Mouse (Mus musculus) liver, adult 2 months (tissue): Measurements from ENCODE around the gene Nckap5l. TPM values are rescaled to one million over a fixed set of nuclear protein-coding genes. Genes with fewer than 3 reads are reported as not detected.
A peak's percentile ranks its signal among the peaks of the same experiment; 100 is the strongest.

ENCODE experiments used
- DNase-seq: peaks from one replicate; pipeline ENCODE4 v3.0.0-alpha.2; 2011; ENCODE audit warnings: low read depth, low spot score; ENCODE audit errors: extremely low read depth
- H3K27ac ChIP-seq: fragments of 200-500 bp; replicated peaks from 2 replicates; pipeline ENCODE4 v1.5.1; 2012; ENCODE audit warnings: low read depth, mild to moderate bottlenecking, control low read depth, inconsistent platforms, low read length; ENCODE audit not compliant: insufficient read depth
- H3K27me3 ChIP-seq: fragments of 200-500 bp; 2 replicates; pipeline ENCODE4 v1.6.1; 2012; ENCODE audit warnings: mild to moderate bottlenecking, moderate library complexity, low read length, inconsistent platforms; ENCODE audit not compliant: control insufficient read depth, insufficient read depth
- H3K36me3 ChIP-seq: fragments of 200-500 bp; 2 replicates; pipeline ENCODE4 v1.6.1; 2012; ENCODE audit warnings: low read length, inconsistent platforms; ENCODE audit not compliant: control insufficient read depth, insufficient read depth
- H3K4me1 ChIP-seq: fragments of 200-500 bp; 2 replicates; pipeline ENCODE4 v1.6.1; 2011; ENCODE audit warnings: low read length; ENCODE audit not compliant: control insufficient read depth, insufficient read depth
- H3K4me3 ChIP-seq: fragments of 200-500 bp; 2 replicates; pipeline ENCODE4 v1.5.1; 2011; ENCODE audit warnings: low read depth, mild to moderate bottlenecking, control low read depth, low read length, moderate library complexity; ENCODE audit not compliant: insufficient read depth
- H3K79me2 ChIP-seq: fragments of 200-500 bp; 2 replicates; pipeline ENCODE4 v1.6.1; 2012; ENCODE audit warnings: inconsistent platforms, mild to moderate bottlenecking, low read length, moderate library complexity; ENCODE audit not compliant: control insufficient read depth, insufficient read depth
- H3K9ac ChIP-seq: fragments of 200-500 bp; 2 replicates; pipeline ENCODE4 v1.6.1; 2012; ENCODE audit warnings: low read depth, mild to moderate bottlenecking, control low read depth, inconsistent platforms, low read length
- CTCF ChIP-seq: fragments of 200-500 bp; IDR thresholded peaks from 2 replicates; pipeline ENCODE4 v1.5.1; 2011; ENCODE audit warnings: low read depth, low read length, control low read depth
- POLR2A ChIP-seq: fragments of 200-500 bp; IDR thresholded peaks from 2 replicates; pipeline ENCODE4 v1.6.1; 2011; ENCODE audit warnings: low read length, control low read depth; ENCODE audit not compliant: insufficient read depth; ENCODE audit errors: extremely low read depth
- WGBS: fragments of 180-500 bp; shearing (Covaris S2); methylation state at CpG from one replicate; pipeline ENCODE4 v1.1.7; 2018; 5-methylcytosine and 5-hydroxymethylcytosine counted together
- polyA plus RNA-seq: library from polyadenylated mRNA; depleted of rRNA; stranded (reverse); fragments of >200 nt; gene quantifications from 2 replicates; pipeline ENCODE4 v1.2.3, GENCODE M21; 2012
- total RNA-seq: library from RNA; depleted of rRNA; stranded (reverse); fragments of >200 nt; gene quantifications from 2 replicates; pipeline ENCODE4 v1.2.3, GENCODE M21; 2014

Nckap5l gene
- total and polyA plus RNA-seq, 2 experiments = 0.09 to 0.56 TPM

DNA sequence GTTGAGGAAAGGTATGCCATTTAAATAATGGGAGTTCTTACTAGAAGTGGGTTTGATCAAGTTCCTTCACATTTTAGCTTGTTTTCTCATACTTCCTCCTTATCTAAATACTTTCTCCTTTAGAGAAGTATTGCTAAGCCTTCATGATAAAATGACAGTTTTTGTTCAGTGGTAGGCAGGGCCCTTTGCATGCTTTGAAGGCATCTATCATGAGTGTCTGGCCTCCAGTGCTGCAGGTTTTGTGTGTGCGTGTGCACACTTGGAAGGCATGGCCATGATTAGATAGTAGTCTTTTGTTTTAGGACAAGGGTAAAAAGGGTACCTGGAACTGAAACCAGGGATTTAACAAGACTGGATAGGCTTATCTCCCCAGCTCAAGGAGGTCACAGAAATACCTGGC, 61.1 kb downstream of the Nckap5l start:
- Histone ChIP-seq H3K9ac (peak overlapping the region; percentile 41), H3K79me2 (peaks cover 46% of the 10 kb centered on the region), H3K27ac (peak overlapping the region; percentile 86), H3K27me3 (no peaks in the 10 kb centered on the region), H3K4me1 (peaks cover 37% of the 10 kb centered on the region), H3K4me3 (peak overlapping the region; percentile 71), H3K36me3 (peaks cover 2% of the 10 kb centered on the region)
- no peak for DNase-seq
- 4% methylated on average over 1 of the region's 1 CpGs for WGBS
- TF ChIP-seq POLR2A = no peak

- no peaks in the 10 kb centered on the region for H3K36me3 ChIP-seq
- DNase-seq = peak; percentile 100
- TF ChIP-seq POLR2A (0 out of 2 replicates have a peak, but pooled peaks have one; percentile 57), CTCF (no peak)
- WGBS = under 1% methylated on average over 24 of the region's 24 CpGs
- H3K4me3 ChIP-seq = peak overlapping the region; percentile 89
- peak overlapping the region; percentile 95 for H3K27ac ChIP-seq
- no peaks in the 10 kb centered on the region for H3K27me3 ChIP-seq
- H3K9ac ChIP-seq = peak overlapping the region; percentile 95
- peaks cover 24% of the 10 kb centered on the region for H3K79me2 ChIP-seq
- H3K4me1 ChIP-seq = peaks cover 17% of the 10 kb centered on the region
These were observed 63.9 kb downstream of the Nckap5l start for GRCm38 (mm10) chr15:99393386-99394252.

DNA sequence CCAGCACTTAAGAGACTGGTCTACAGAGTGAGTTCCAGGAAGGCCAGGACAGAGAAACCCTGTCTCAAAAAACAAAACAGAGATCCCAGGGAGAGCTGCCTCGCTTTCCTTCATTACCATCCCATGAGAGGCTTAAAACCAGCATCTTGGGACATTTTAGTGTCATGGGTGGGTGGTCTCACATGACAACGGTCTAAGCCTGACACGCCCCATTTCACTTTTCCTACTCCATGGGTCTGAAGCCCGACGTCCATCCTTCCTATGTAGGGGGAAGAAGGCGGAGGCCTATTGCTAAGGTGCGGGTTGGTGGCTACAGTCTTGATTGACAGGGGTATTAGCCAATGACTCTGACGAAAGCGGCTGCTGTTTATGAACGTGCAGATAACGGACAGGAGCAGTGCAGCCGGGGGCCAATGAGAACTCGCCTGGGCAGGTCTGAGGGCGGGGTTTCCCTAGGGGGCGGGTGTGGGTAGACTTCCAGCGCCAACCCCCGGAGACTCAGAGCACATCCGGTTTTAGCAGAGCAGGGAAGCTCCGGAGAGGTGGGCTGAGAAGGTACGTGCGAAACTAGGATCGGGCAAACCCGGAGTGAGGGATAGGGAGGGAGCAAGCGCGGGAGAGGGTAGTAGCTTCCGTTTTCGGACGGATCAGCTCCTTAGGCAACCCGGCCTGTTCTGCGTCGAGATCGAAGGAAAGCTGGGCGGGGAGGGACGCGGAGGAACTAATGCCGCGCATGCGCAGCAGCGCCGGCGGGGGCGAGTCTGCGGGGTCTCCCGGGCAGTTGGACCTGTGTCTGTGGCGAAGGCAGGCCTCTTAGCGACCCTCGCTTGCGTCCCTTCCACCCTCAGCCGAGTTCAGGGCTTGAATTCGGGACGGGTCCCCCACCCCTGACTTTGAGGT, 64.8 kb downstream of the Nckap5l start, which contains the start of gene Tmbim6:
Gene Tmbim6, plus strand, starts transcription at position 397 of the 900 bp plus-strand sequence.
- H3K4me1 ChIP-seq = peaks cover 16% of the 10 kb centered on the region
- no peaks in the 10 kb centered on the region for H3K27me3 ChIP-seq
- peak within 1 kb of the TSS; percentile 95 for H3K9ac ChIP-seq
- H3K36me3 ChIP-seq = no peaks in the 10 kb centered on the region
- peak within 1 kb of the TSS; percentile 89 for H3K4me3 ChIP-seq
- peak within 1 kb of the TSS; percentile 95 for H3K27ac ChIP-seq
- peaks cover 20% of the 10 kb centered on the region; the same call in 1 of the 2 replicates for H3K79me2 ChIP-seq
- under 1% methylated on average over 51 of the region's 51 CpGs for WGBS
- TF ChIP-seq CTCF (no peak), POLR2A (peak; percentile 96)
- peak; percentile 100 for DNase-seq

GRCm38 (mm10) chr15:99391975-99392374, 65.6 kb downstream of the Nckap5l start:
- no peak for TF ChIP-seq CTCF
- no peak for TF ChIP-seq POLR2A
- Histone ChIP-seq H3K4me1 (peaks cover 19% of the 10 kb centered on the region), H3K27ac (peak overlapping the region; percentile 91), H3K9ac (peak overlapping the region; percentile 36), H3K4me3 (peak overlapping the region; percentile 36), H3K27me3 (no peaks in the 10 kb centered on the region), H3K36me3 (no peaks in the 10 kb centered on the region), H3K79me2 (peaks cover 20% of the 10 kb centered on the region; the same call in 1 of the 2 replicates)
- WGBS = 31% methylated on average over 6 of the region's 6 CpGs
- DNase-seq = peak; percentile 96

GRCm38 (mm10) chr15:99390472-99391401, 66.8 kb downstream of the Nckap5l start:
- Histone ChIP-seq H3K4me3 (no peak overlapping the region), H3K27me3 (no peaks in the 10 kb centered on the region), H3K27ac (no peak overlapping the region), H3K4me1 (peaks cover 17% of the 10 kb centered on the region), H3K79me2 (peaks cover 14% of the 10 kb centered on the region; the same call in 1 of the 2 replicates), H3K9ac (no peak overlapping the region), H3K36me3 (no peaks in the 10 kb centered on the region)
- no peak for DNase-seq
- TF ChIP-seq CTCF (no peak), POLR2A (no peak)
- WGBS = 62% methylated on average over 7 of the region's 7 CpGs
